Mouse (Mus musculus) left cerebral cortex, postnatal 36 days (tissue): ENCODE measurements around the gene Vamp1. TPM values are rescaled to one million over a fixed set of nuclear protein-coding genes. Genes with fewer than 3 reads are reported as not detected.
"Not testable (repeated sequence)": the region's sequence is repeated elsewhere in the genome, so short reads cannot be mapped to it uniquely, and the experiment has no call there.

Source experiments
- DNase-seq, 2 experiments: peaks; one replicate each; pipeline ENCODE4 v3.0.0; 2021 to 2022; ENCODE audit warnings: low spot score in 2 of 2, mixed read lengths in 1 of 2
- intact Hi-C: fragments of 180-260 bp; cut with DNase I; formaldehyde crosslinking; loops from one replicate; pipeline ENCODE4 v1.15.1; 2025
- total RNA-seq, 2 experiments: library from RNA; stranded (reverse); gene quantifications; 2 replicates each; pipeline ENCODE4 v1.2.3; 2021

The Vamp1 gene
- total RNA-seq, 2 experiments from 2014 or later = 101 to 114 TPM

- DNase-seq = no peak
- intact Hi-C loops = no loop called here
Measured at GRCm38 (mm10) chr6:125237421-125237820, 22.1 kb downstream of the Vamp1 start.

- intact Hi-C loops = no loop called here
- DNase-seq = no peak
Measured at GRCm38 (mm10) chr6:125238396-125238795, 23.0 kb downstream of the Vamp1 start.

- DNase-seq = no peak
- intact Hi-C loops = no loop called here
Measured at GRCm38 (mm10) chr6:125239547-125239946, 24.2 kb downstream of the Vamp1 start.

DNA sequence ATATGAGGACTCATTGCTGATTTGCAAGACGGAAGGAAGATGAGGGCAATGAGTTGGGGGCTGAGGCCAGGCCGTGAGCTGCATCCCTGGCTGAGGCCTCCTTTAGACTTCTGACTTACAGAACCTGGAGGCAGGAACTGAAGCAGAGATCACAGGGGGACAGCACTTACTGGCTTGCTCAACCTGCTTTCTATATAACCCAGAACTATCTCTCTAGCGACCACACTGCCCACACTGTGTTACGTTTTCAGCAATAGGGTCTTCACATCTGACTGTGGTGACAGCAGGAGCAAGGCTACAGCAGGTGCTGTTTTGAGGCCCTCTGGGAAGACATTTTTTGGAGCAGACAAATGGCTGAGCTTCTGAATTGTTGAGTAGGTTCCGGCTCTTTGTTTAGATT, 25.3 kb downstream of the Vamp1 start:
- intact Hi-C loops = no loop called here
- DNase-seq = no peak

- intact Hi-C loops = no loop called here
Measured at GRCm38 (mm10) chr6:125241566-125241965, 26.2 kb downstream of the Vamp1 start.

DNA sequence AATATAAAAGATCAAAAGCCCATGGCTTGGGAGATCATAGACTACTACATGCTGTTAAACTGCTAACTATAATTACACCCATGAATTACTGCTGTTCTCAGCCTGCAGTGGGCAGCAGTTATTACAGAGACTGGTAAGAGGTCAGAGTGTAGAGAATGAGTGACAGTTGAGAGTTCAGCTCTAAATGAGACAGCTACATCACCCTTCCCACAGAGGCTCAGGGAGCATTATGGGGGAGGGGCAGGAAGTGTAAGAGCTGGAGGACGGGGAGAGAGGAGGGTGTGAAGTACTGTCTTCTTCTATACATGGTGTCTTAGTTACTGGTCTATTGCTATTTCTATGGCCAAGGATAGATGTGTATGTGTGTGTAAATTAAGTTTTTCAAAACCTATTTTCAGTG, 29.2 kb downstream of the Vamp1 start:
- intact Hi-C loops = no loop called here

More at GRCm38 (mm10) chr6:125241566-125241965, 26.2 kb downstream of the Vamp1 start:
- DNase-seq = no peak

DNA sequence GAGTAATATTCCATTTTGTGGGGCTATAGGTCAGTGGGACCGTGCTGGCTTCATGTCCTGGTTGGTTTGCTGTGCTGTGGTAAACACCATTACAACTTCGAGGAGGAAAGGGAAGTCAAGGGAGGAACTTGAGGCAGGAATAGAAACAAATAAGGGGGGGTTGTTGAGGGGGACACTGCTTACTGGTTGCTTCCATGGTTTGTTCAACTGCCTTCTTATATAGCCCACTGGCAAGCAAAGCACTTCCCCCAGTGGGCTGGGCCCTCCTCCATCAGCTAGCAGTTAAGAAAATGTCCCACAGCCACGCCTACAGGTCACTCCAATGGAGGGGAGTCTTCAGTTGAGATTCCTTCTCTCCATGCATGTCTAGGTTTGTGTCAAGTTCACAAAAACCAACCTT, 36.9 kb downstream of the Vamp1 start:
- intact Hi-C loops = no loop called here
- no peak for DNase-seq

More for the DNA sequence above, 29.2 kb downstream of the Vamp1 start:
- no peak for DNase-seq

DNA sequence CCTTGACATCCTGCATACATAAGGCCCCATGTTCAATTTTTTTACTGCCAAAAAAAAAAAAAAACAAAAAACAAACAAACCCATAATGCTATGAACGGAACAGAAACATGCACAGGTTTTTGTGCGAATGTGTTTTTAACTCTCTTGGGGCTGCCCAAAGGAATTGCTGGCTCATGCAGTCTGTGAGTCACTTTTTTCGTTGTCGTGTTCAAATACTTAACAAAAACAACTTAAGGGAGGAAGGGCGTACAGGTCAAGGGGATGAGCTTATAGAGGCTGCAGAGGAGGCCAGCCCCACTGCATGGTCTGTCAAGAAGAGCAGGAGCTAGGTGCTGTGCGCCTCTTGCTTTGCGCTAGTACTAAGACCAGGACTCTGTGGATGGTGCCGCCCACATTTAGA, 37.4 kb downstream of the Vamp1 start:
- DNase-seq = no peak
- intact Hi-C loops = no loop called here

GRCm38 (mm10) chr6:125253863-125254715, 38.7 kb downstream of the Vamp1 start:
- intact Hi-C loops = no loop called here
- no peak for DNase-seq

- no peak for DNase-seq
- intact Hi-C loops = no loop called here
Measured at GRCm38 (mm10) chr6:125255516-125256044, 40.2 kb downstream of the Vamp1 start.

DNA sequence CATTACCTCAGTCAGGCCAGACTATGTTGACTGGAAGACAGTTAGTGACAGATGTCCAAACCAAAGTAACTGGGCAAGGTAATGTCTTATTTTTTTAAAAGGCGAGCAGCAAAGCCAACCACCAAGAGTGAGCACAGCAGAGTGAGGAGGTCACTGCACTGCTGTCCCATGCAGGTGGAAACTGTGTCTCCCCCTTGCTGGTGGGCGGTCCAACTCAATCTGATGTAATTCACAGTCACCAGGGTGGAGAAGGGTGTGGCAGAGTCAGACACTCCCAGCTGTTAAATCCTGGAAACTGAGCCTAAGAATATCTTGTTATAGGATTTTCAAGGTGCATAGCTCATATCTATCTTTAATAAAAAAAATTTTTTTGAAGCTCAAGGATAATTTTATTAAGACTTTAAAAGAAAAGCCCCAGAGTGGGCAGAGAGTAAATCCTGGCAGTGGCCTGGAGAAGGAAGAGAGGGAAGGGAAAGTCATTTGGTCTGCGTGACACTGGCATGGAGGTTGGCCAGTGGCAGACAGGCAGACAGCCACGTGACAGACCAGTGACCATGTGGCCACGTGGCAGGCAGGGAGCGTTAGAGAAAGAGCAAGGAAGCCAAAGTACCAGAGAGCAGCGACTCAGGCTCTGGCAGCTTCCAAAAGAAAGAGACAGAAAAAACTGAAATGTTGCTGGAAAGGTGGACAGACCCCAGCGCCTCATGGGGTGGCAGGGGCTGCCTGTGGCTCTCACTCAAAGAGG, 41.0 kb downstream of the Vamp1 start:
- intact Hi-C loops = no loop called here
- DNase-seq = no peak

DNA sequence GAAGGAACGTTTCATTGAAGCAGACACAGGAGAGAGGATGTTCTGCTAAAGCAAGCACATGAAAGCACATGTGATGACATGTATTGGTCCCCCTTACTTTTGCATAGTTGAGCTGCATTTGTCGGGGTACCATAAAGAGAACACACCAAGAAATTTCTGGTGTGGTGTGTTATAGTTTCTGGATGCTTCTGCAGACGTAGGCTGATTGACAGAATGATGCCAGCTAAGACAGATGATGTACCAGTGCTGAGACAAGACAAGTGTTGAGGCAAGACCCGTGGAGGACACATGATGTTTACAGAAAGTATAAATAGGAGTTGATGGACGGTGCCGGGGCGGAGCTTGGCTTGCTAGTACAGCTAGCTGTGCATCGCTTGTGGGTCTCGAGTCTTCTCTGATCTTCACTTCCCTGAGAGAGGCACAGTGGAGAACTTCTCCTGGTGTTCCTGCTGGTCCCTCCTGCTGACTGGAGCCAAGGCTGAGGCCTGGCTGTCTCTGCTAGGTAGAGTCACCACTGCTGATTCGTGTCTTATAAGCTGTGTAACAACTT, 44.7 kb downstream of the Vamp1 start:
- intact Hi-C loops = no loop called here
- no peak for DNase-seq

DNA sequence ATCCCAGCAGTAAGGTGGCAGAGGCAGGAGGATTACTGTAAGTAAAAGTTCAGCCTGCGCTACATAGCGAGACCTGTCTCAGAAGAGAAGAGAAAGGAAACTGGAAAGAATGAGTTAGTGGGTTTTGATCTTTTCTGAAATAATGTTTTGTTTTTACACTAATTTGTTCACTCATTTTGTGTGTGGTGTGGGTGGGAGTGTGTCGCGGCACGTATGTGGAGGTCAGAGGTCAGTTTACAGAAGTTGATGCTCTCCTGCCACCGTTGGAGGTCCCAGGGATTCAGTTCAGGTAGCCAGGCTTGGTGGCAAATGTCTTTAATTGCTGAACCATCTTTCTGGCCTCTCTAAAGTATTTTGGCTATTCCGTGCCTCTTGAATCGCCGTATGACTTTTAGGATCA, 48.9 kb downstream of the Vamp1 start:
- DNase-seq = no peak
- intact Hi-C loops = no loop called here

DNA sequence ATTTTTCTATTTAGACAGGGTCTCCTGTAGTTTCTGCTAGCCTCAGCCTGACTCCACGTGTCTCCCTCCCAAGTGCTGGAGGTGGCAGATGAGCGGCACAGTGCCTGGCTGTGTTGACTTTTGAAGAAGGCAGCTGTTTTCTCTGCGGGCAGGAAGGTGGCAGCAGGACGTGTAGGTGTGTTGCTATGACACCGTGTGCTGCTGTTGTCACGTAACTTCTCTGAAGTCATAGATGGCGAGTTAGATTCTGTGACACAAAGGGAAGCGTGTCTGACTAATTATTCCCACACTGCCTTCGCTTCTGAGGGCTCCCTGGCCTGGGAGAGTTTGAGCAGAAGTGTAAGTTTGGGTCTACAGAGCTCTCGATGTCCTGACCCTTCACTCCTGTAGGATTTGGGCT, 49.9 kb downstream of the Vamp1 start:
- intact Hi-C loops = no loop called here

GRCm38 (mm10) chr6:125266091-125266490, 50.7 kb downstream of the Vamp1 start:
- intact Hi-C loops = no loop called here

More for the DNA sequence above, 49.9 kb downstream of the Vamp1 start:
- DNase-seq = peak; percentile 19 to 32

GRCm38 (mm10) chr6:125266600-125266999, 51.2 kb downstream of the Vamp1 start:
- intact Hi-C loops, DNase-seq: not testable (repeated sequence)

More at GRCm38 (mm10) chr6:125266091-125266490, 50.7 kb downstream of the Vamp1 start:
- no peak for DNase-seq

DNA sequence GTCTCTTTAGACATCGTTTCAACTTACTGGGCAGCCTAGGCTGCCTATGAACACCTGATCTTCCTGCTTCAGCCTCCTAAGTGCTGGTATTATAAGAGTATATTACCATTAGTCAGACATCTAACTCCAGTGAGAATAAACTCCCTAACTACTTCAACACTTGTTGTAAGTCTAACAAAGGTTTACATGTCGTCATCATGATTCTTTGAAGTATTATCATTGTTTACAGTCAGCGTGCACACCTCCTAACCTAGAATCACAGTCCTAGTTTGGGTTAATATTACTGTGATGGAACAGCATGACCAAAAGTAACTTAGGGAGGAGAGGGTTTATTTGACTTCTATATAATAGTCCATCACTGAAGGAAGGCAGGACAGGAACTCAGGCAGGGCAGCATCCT, 52.1 kb downstream of the Vamp1 start:
- no peak for DNase-seq
- intact Hi-C loops = no loop called here

GRCm38 (mm10) chr6:125268799-125269198, 53.4 kb downstream of the Vamp1 start:
- DNase-seq = no peak
- intact Hi-C loops = no loop called here

- intact Hi-C loops = loop anchor here (1.0 to 5.0 kb wide), 3 partner anchors 55 to 124 kb away; partner anchors contain the start of gene Iffo1
- peak; percentile 85 to 93 for DNase-seq
Measured at GRCm38 (mm10) chr6:125271455-125272227, 56.3 kb downstream of the Vamp1 start.
